Mouse (Mus musculus) small intestine, adult 2 months (tissue): Measurements from ENCODE around the gene Aqp9.

Source experiments
- CTCF ChIP-seq: fragments of 200-500 bp; IDR thresholded peaks from 2 replicates; pipeline ENCODE4 v1.5.1; 2012; ENCODE audit warnings: low read depth, mild to moderate bottlenecking, control low read depth, inconsistent platforms, low read length, moderate library complexity, mixed read lengths; ENCODE audit not compliant: insufficient replicate concordance, insufficient read length; ENCODE audit errors: extremely low read depth
- POLR2A ChIP-seq: fragments of 200-500 bp; IDR thresholded peaks from 2 replicates; pipeline ENCODE4 v1.6.1; 2012; ENCODE audit warnings: low read depth, mild to moderate bottlenecking, control low read depth, inconsistent platforms, low read length, moderate library complexity

- TF ChIP-seq POLR2A (no peak), CTCF (no peak)
These were observed 28.3 kb downstream of the Aqp9 start for GRCm38 (mm10) chr9:71140205-71140604.
